Mouse (Mus musculus): Measurements from ENCODE around the gene Gm47429.
"Not testable (repeated sequence)": the region's sequence is repeated elsewhere in the genome, so short reads cannot be mapped to it uniquely, and the experiment has no call there.

Gene Gm47429

DNA sequence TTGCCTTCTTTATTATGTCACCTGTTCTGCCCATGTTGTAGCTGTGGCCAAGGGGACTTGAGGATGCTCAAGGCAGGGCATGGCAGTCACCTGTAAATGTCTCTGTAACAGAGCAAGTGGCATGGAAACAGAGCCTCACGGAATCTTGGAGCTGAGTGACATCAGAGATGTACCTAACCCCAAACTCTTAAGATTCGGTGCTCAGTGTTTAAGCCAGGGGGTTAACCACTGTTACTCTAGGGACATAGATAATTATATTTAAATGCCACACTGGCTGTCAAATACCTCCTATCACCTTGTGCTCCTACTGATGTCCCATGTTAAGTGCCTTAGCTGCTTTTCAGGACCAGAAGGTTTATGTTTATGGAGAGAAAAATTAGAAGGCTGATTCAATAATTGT is at the start of gene Gm47429:
TSS of gene Gm47429 (minus strand) at position 101 of the 400 bp plus-strand sequence.
- in situ Hi-C loops (cut with MboI) = no loop called here

DNA sequence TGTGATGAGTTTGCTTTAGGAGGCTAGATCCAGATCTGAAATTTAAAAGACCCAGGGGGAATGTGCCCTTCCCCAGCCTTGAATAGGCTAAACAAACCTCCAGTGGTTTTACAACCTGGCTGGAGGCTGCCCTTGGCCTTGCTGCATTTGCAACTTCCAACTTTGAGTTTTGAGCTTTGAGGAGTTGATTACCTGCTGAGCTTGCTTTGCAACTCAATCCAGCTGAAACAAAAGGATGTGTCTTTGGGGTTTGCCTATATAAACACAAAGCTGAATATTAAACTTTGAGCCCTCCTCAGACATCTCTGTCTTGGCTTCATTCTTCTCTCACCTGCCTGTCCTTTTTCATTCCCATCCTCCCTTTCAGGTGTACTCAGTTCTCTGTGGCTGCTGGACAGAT is 44.8 kb upstream of the Gm47429 start:
- in situ Hi-C loops (cut with MboI) = not testable (repeated sequence)

DNA sequence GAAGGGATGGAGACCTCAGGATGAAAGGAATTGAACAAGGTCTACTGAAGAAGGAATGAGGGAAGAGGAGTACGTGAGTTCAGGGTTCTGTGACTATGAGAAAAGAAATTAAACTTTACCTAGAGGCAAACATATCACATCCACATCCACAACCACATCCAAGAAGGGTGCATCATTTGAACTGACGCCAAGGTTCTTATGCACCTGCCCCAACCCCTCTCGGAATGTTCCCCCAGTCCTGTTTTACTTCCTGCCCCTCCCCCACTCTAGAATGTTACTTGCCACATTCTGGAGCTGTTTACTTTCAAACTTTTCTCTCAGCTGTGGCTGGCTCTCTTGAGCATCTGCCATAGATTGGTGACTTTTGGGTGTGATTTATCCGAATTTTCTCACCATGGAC is 23.3 kb upstream of the Gm47429 start, which contains the start of gene Nutm2:
TSS of gene Nutm2 (plus strand) at position 301 of the 400 bp plus-strand sequence.
- in situ Hi-C loops (cut with MboI) = no loop called here

GRCm38 (mm10) chr13:50464621-50465562 is 21.2 kb upstream of the Gm47429 start:
- in situ Hi-C loops (cut with MboI) = no loop called here

DNA sequence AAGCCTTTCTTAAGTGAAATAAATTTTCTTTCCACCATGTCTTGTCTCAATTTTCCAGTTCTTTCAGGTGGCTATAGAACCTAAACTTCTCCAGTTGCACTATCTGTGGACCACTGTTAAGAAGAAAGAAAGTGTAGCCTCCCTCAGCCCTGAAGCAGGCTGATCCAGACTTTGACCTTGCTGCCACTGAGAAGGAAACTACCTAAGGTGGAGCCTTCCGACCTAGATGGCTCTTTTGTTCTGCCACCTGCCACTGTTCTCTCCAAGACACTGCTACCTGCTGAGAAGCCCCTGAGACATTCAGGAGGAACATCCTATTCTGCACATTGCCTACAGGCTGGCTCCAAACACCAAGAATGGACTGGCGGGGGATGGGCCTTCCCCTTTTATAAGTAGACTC is 16.7 kb upstream of the Gm47429 start:
- in situ Hi-C loops (cut with MboI) = not testable (repeated sequence)

DNA sequence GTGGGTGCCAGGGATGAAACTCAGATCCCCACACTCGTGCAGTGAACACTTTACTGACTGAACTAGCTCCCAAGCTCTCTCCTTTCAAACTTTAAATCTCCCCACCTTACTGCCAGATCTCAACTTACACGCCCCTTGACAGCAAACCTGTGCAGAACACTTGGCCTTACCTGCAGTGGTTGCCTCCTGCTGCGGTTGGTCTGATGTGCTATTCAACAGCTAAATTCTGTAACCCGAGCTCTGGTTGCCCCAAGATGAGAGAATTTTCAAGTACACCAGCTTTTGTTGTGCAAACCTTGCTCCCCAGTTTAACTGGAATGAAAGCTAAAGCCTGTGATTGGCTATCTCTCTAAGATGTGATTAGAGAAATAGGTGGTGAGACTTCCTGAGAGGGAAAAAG is 9.7 kb upstream of the Gm47429 start:
- in situ Hi-C loops (cut with MboI) = no loop called here

- in situ Hi-C loops (cut with MboI) = not testable (repeated sequence)
These were observed 8.6 kb upstream of the Gm47429 start for GRCm38 (mm10) chr13:50452266-50452665.

GRCm38 (mm10) chr13:50445261-50445660 is 1.5 kb upstream of the Gm47429 start:
- in situ Hi-C loops (cut with MboI) = no loop called here

- in situ Hi-C loops (cut with MboI) = no loop called here
These were observed 17.0 kb downstream of the Gm47429 start for GRCm38 (mm10) chr13:50426686-50427085.

DNA sequence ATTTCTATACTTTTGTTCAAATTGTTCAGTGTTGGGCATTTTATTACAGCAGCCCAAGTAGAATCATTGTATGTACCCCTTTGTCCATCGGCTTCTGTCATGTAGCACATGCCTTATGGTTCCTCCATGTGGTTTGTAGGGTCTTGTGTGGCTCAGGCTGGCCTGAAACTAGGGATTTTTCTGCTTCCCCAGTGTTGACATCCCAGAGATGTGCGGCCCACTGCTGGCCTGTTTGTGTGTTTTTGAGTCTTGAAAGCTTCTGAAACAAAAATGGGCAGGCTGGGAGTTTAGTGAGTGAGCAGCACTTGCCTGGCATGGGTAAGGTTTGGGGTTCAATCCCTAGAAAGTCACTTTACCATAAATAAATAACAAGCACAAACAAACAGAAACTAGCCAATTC is 19.2 kb downstream of the Gm47429 start:
- in situ Hi-C loops (cut with MboI) = no loop called here

- in situ Hi-C loops (cut with MboI) = no loop called here
These were observed 20.0 kb downstream of the Gm47429 start for GRCm38 (mm10) chr13:50423625-50424209.

- in situ Hi-C loops (cut with MboI) = no loop called here
These were observed 25.3 kb downstream of the Gm47429 start for GRCm38 (mm10) chr13:50418421-50418820.

DNA sequence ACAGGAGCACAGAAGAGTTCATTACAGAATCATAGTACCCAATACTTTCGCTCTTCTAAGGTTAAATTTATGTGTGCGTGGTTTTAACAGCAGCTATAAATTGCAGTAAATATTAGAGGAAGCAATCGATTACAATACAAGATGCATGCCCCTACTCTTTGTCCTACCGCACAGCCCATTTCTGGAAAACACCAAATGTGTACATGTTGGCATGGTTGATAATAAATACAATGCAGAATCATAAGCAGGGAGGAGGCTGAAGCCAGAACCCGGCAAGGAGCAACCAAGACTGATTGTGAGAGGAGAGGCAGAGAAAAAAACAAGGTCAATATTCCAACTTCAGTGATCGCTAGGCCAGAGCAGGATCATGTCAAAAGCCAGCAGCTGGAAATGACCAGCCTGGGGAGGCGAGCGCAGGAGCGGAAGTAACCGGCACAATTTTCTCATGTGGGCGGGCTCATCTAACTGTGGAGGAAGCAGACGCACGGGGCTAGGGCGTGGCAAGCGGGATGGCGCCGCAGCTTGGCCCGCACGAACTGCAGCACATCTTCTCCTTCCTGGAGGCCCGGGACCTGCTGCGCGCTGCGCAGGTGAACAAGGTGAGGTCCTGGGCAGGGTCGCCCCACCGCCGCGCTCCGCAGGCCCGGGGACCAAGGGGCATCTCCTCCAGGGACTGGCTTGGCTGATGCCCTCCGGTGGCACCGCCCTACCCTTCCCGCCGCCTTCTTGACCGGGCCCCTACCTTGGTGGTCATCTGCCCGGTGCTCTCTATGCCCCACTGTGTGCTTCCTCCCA is 26.1 kb downstream of the Gm47429 start, which contains the start of gene Fbxw17:
TSS of gene Fbxw17 (plus strand) at position 476 of the 795 bp plus-strand sequence.
- in situ Hi-C loops (cut with MboI) = no loop called here

Data from mature B cell (primary cell).